Mouse (Mus musculus): ENCODE measurements around the gene Tprg. TPM values are rescaled to one million over a fixed set of nuclear protein-coding genes. Genes with fewer than 3 reads are reported as not detected.

The Tprg gene
- polyA plus RNA-seq (2015; fragmentation: Nextera tagmentation; extraction: Ambion mirVana): 17.0 and 22.7 TPM in 2 replicates

- no peak within 1 kb of the TSS for H3K4me2 ChIP-seq (ENCODE audit: low read depth, low read length)
Observed at GRCm38 (mm10) chr16:25286517-25286916, at the start of gene Tprg. TSS of gene Tprg (plus strand) at chr16:25286817.

GRCm38 (mm10) chr16:25238274-25239050 is 48.2 kb upstream of the Tprg start:
- no peaks in the 10 kb centered on the region for H3K4me1 ChIP-seq (ENCODE audit: control insufficient read depth, insufficient read depth, low read length)
- H3K9ac ChIP-seq (ENCODE audit: low read length): no peak overlapping the region
- no peak overlapping the region for H3K4me2 ChIP-seq (ENCODE audit: low read depth, low read length)
- no peak for ATAC-seq (ENCODE audit: insufficient read depth, low FRiP score)
- H3K9me3 ChIP-seq (replicated peaks; ENCODE audit: control insufficient read depth, low read length): no peaks in the 10 kb centered on the region
- no peak overlapping the region for H3K4me3 ChIP-seq (replicated peaks; ENCODE audit: low read length)
- no peaks in the 10 kb centered on the region for H3K36me3 ChIP-seq (ENCODE audit: control insufficient read depth, insufficient read depth, low read length)
- H3K27me3 ChIP-seq (ENCODE audit: control insufficient read depth, insufficient read depth, low read length): no peaks in the 10 kb centered on the region
- no peak overlapping the region for H3K27ac ChIP-seq (ENCODE audit: low read length)
- WGBS: 61% methylated on average over 11 of the region's 11 CpGs

More at GRCm38 (mm10) chr16:25286517-25286916, at the start of gene Tprg:
- ATAC-seq (ENCODE audit: insufficient read depth, low FRiP score): no peak
- H3K9ac ChIP-seq (ENCODE audit: low read length): no peak within 1 kb of the TSS
- no peaks in the 10 kb centered on the region for H3K27me3 ChIP-seq (ENCODE audit: control insufficient read depth, insufficient read depth, low read length)
- H3K36me3 ChIP-seq (ENCODE audit: control insufficient read depth, insufficient read depth, low read length): no peaks in the 10 kb centered on the region
- 77% methylated on average over 5 of the region's 5 CpGs for WGBS
- H3K9me3 ChIP-seq (replicated peaks; ENCODE audit: control insufficient read depth, low read length): no peaks in the 10 kb centered on the region
- H3K4me3 ChIP-seq (replicated peaks; ENCODE audit: low read length): no peak within 1 kb of the TSS; the same call in 1 of the 2 replicates
- H3K27ac ChIP-seq (ENCODE audit: low read length): peak within 1 kb of the TSS; percentile 36; the same call in 1 of the 2 replicates
- no peaks in the 10 kb centered on the region for H3K4me1 ChIP-seq (ENCODE audit: control insufficient read depth, insufficient read depth, low read length)

DNA sequence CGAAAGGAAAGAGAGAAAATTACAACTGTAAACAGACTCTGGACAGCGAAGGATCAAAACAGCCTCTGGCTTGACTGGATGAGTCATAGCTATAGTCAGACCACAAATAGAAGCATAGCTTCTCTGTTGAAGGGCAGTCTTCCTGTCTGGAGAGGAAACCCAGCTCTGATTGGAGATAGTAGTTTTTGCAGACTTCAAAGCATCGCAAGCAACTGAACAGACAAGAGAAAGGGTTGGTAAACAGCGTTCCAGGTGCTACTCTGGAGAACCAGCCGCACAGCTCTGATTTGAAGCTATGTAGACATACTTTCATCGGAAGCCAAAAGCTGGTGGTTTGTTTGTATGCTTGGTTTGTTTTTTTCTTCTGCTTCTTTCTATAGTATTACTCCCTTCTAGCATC is 37.7 kb upstream of the Tprg start:
- no peak overlapping the region for H3K4me2 ChIP-seq (ENCODE audit: low read depth, low read length)
- no peak overlapping the region for H3K9ac ChIP-seq (ENCODE audit: low read length)
- 70% methylated on average over 6 of the region's 6 CpGs for WGBS
- no peaks in the 10 kb centered on the region for H3K27me3 ChIP-seq (ENCODE audit: control insufficient read depth, insufficient read depth, low read length)
- no peaks in the 10 kb centered on the region for H3K4me1 ChIP-seq (ENCODE audit: control insufficient read depth, insufficient read depth, low read length)
- H3K9me3 ChIP-seq (replicated peaks; ENCODE audit: control insufficient read depth, low read length): no peaks in the 10 kb centered on the region
- H3K36me3 ChIP-seq (ENCODE audit: control insufficient read depth, insufficient read depth, low read length): no peaks in the 10 kb centered on the region
- no peak for ATAC-seq (ENCODE audit: insufficient read depth, low FRiP score)
- no peak overlapping the region for H3K4me3 ChIP-seq (replicated peaks; ENCODE audit: low read length)
- no peak overlapping the region for H3K27ac ChIP-seq (ENCODE audit: low read length)

GRCm38 (mm10) chr16:25250129-25250749 is 36.4 kb upstream of the Tprg start:
- 90% methylated on average over 6 of the region's 6 CpGs for WGBS

DNA sequence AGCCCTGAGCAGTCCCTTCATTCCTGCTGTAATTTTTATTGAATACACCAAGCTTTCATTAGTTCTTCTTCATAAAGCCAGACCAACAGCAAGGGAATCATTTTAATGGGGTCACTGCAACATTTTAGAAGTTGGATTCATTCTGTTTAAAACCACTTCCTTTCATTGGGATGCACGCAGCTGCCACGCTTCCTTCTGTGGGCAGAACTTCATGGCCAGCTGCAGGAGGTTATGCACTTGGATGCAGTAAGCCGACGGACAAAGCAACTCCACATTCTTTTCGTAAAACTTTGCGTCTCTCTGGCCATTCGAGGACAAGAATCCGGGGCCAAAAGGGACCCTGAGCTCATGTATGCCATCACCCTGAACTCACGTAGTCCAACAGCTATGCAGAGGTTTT is 35.5 kb upstream of the Tprg start:
- H3K4me2 ChIP-seq (ENCODE audit: low read depth, low read length): no peak overlapping the region
- no peak for ATAC-seq (ENCODE audit: insufficient read depth, low FRiP score)
- H3K9ac ChIP-seq (ENCODE audit: low read length): no peak overlapping the region
- no peaks in the 10 kb centered on the region for H3K36me3 ChIP-seq (ENCODE audit: control insufficient read depth, insufficient read depth, low read length)
- H3K27me3 ChIP-seq (ENCODE audit: control insufficient read depth, insufficient read depth, low read length): no peaks in the 10 kb centered on the region
- no peak overlapping the region for H3K27ac ChIP-seq (ENCODE audit: low read length)
- no peak overlapping the region for H3K4me3 ChIP-seq (replicated peaks; ENCODE audit: low read length)
- 76% methylated on average over 9 of the region's 9 CpGs for WGBS
- H3K4me1 ChIP-seq (ENCODE audit: control insufficient read depth, insufficient read depth, low read length): no peaks in the 10 kb centered on the region
- H3K9me3 ChIP-seq (replicated peaks; ENCODE audit: control insufficient read depth, low read length): no peaks in the 10 kb centered on the region

More at GRCm38 (mm10) chr16:25250129-25250749, 36.4 kb upstream of the Tprg start:
- no peak for ATAC-seq (ENCODE audit: insufficient read depth, low FRiP score)
- H3K27ac ChIP-seq (ENCODE audit: low read length): no peak overlapping the region
- no peaks in the 10 kb centered on the region for H3K36me3 ChIP-seq (ENCODE audit: control insufficient read depth, insufficient read depth, low read length)
- H3K4me3 ChIP-seq (replicated peaks; ENCODE audit: low read length): no peak overlapping the region
- no peak overlapping the region for H3K9ac ChIP-seq (ENCODE audit: low read length)
- no peaks in the 10 kb centered on the region for H3K27me3 ChIP-seq (ENCODE audit: control insufficient read depth, insufficient read depth, low read length)
- no peak overlapping the region for H3K4me2 ChIP-seq (ENCODE audit: low read depth, low read length)
- no peaks in the 10 kb centered on the region for H3K9me3 ChIP-seq (replicated peaks; ENCODE audit: control insufficient read depth, low read length)
- no peaks in the 10 kb centered on the region for H3K4me1 ChIP-seq (ENCODE audit: control insufficient read depth, insufficient read depth, low read length)

DNA sequence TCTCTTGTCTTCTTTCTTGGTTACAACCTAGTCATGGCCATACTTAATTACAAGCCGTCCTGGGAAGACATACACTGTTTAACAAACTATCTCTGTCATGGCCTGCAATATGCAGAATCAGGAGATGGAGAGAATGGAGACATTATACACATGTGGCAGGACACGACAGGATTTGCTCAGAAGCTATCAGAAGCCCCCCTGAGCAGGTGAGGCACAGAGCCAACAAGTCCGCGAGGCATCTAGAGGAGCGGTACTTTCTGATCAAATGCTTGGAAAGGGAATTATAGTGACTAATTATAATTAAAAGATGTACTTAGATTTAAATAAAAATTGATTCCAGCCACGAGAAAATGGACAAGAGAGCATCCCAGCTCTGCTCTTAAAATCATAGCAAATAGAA is 32.0 kb upstream of the Tprg start:
- no peak overlapping the region for H3K27ac ChIP-seq (ENCODE audit: low read length)
- no peak overlapping the region for H3K4me3 ChIP-seq (replicated peaks; ENCODE audit: low read length)
- no peaks in the 10 kb centered on the region for H3K36me3 ChIP-seq (ENCODE audit: control insufficient read depth, insufficient read depth, low read length)
- ATAC-seq (ENCODE audit: insufficient read depth, low FRiP score): no peak
- H3K4me2 ChIP-seq (ENCODE audit: low read depth, low read length): no peak overlapping the region
- H3K9me3 ChIP-seq (replicated peaks; ENCODE audit: control insufficient read depth, low read length): no peaks in the 10 kb centered on the region
- no peaks in the 10 kb centered on the region for H3K4me1 ChIP-seq (ENCODE audit: control insufficient read depth, insufficient read depth, low read length)
- H3K27me3 ChIP-seq (ENCODE audit: control insufficient read depth, insufficient read depth, low read length): no peaks in the 10 kb centered on the region
- 77% methylated on average over 6 of the region's 6 CpGs for WGBS
- H3K9ac ChIP-seq (ENCODE audit: low read length): no peak overlapping the region

- no peaks in the 10 kb centered on the region for H3K9me3 ChIP-seq (replicated peaks; ENCODE audit: control insufficient read depth, low read length)
- 61% methylated on average over 11 of the region's 11 CpGs for WGBS
- no peak for ATAC-seq (ENCODE audit: insufficient read depth, low FRiP score)
- H3K4me2 ChIP-seq (ENCODE audit: low read depth, low read length): no peak overlapping the region
- H3K27ac ChIP-seq (ENCODE audit: low read length): no peak overlapping the region
- H3K4me3 ChIP-seq (replicated peaks; ENCODE audit: low read length): no peak overlapping the region
- H3K4me1 ChIP-seq (ENCODE audit: control insufficient read depth, insufficient read depth, low read length): no peaks in the 10 kb centered on the region
- H3K36me3 ChIP-seq (ENCODE audit: control insufficient read depth, insufficient read depth, low read length): no peaks in the 10 kb centered on the region
- no peaks in the 10 kb centered on the region for H3K27me3 ChIP-seq (ENCODE audit: control insufficient read depth, insufficient read depth, low read length)
- H3K9ac ChIP-seq (ENCODE audit: low read length): no peak overlapping the region
Observed at GRCm38 (mm10) chr16:25255186-25255585, 31.4 kb upstream of the Tprg start.

- Histone ChIP-seq H3K9me3 (replicated peaks; ENCODE audit: control insufficient read depth, low read length) (no peaks in the 10 kb centered on the region), H3K4me3 (replicated peaks; ENCODE audit: low read length) (no peak overlapping the region), H3K9ac (ENCODE audit: low read length) (no peak overlapping the region), H3K27ac (ENCODE audit: low read length) (no peak overlapping the region), H3K4me2 (ENCODE audit: low read depth, low read length) (no peak overlapping the region), H3K4me1 (ENCODE audit: control insufficient read depth, insufficient read depth, low read length) (no peaks in the 10 kb centered on the region), H3K36me3 (ENCODE audit: control insufficient read depth, insufficient read depth, low read length) (no peaks in the 10 kb centered on the region), H3K27me3 (ENCODE audit: control insufficient read depth, insufficient read depth, low read length) (no peaks in the 10 kb centered on the region)
- WGBS: 76% methylated on average over 8 of the region's 8 CpGs
- ATAC-seq (ENCODE audit: insufficient read depth, low FRiP score): no peak
Observed at GRCm38 (mm10) chr16:25255603-25256260, 30.9 kb upstream of the Tprg start.

- Histone ChIP-seq H3K36me3 (ENCODE audit: control insufficient read depth, insufficient read depth, low read length) (no peaks in the 10 kb centered on the region), H3K9ac (ENCODE audit: low read length) (no peak overlapping the region), H3K4me3 (replicated peaks; ENCODE audit: low read length) (no peak overlapping the region), H3K4me2 (ENCODE audit: low read depth, low read length) (no peak overlapping the region), H3K27me3 (ENCODE audit: control insufficient read depth, insufficient read depth, low read length) (no peaks in the 10 kb centered on the region), H3K27ac (ENCODE audit: low read length) (no peak overlapping the region), H3K9me3 (replicated peaks; ENCODE audit: control insufficient read depth, low read length) (no peaks in the 10 kb centered on the region), H3K4me1 (ENCODE audit: control insufficient read depth, insufficient read depth, low read length) (no peaks in the 10 kb centered on the region)
- no peak for ATAC-seq (ENCODE audit: insufficient read depth, low FRiP score)
- WGBS: 91% methylated on average over 5 of the region's 5 CpGs
Observed at GRCm38 (mm10) chr16:25262306-25262705, 24.3 kb upstream of the Tprg start.

Measured in stomach, embryonic 16.5 days (tissue).